Mouse (Mus musculus) heart, embryonic 16.5 days (tissue): ENCODE measurements around the gene Pgr15l. TPM values are rescaled to one million over a fixed set of nuclear protein-coding genes. Genes with fewer than 3 reads are reported as not detected.

Source experiments
- ATAC-seq: fragments of 200-750 bp; cut with Nextera tagmentation; replicated peaks from 2 replicates; pipeline ENCODE4 v1.8.0; 2017; ENCODE audit warnings: moderate number of reproducible peaks; ENCODE audit not compliant: insufficient read depth, low FRiP score; ENCODE audit errors: extremely low read depth
- H3K27ac ChIP-seq: fragments of 300-500 bp; sonication (generic); 2 replicates; pipeline ENCODE4 v1.5.1; 2014; ENCODE audit warnings: mild to moderate bottlenecking, low read length, control low read depth, moderate library complexity
- H3K27me3 ChIP-seq: fragments of 300-500 bp; sonication (generic); 2 replicates; pipeline ENCODE4 v1.6.1; 2014; ENCODE audit warnings: low read length, mixed read lengths; ENCODE audit not compliant: control insufficient read depth, insufficient read depth
- H3K36me3 ChIP-seq: fragments of 300-500 bp; sonication (generic); 2 replicates; pipeline ENCODE4 v1.6.1; 2014; ENCODE audit not compliant: control insufficient read depth, insufficient read depth
- H3K4me1 ChIP-seq: fragments of 300-500 bp; sonication (generic); 2 replicates; pipeline ENCODE4 v1.6.1; 2014; ENCODE audit warnings: low read length, mixed read lengths; ENCODE audit not compliant: control insufficient read depth, insufficient read depth
- H3K4me2 ChIP-seq: fragments of 300-500 bp; sonication (generic); 2 replicates; pipeline ENCODE4 v1.6.1; 2014; ENCODE audit warnings: low read depth, mild to moderate bottlenecking, control low read depth, low read length
- H3K4me3 ChIP-seq: fragments of 300-500 bp; sonication (generic); 2 replicates; pipeline ENCODE4 v1.5.1; 2014; ENCODE audit warnings: mild to moderate bottlenecking, control low read depth, low read length
- H3K9ac ChIP-seq: fragments of 300-500 bp; sonication (generic); 2 replicates; pipeline ENCODE4 v1.6.1; 2014; ENCODE audit warnings: low read length, control low read depth
- H3K9me3 ChIP-seq: fragments of 300-500 bp; sonication (generic); replicated peaks from 2 replicates; pipeline ENCODE4 v1.6.1; 2016; ENCODE audit warnings: low read length; ENCODE audit not compliant: control insufficient read depth
- WGBS: fragments of 180-500 bp; shearing (Covaris S2); extraction: QIAGEN DNeasy Blood & Tissue Kit; methylation state at CpG from one replicate; pipeline ENCODE4 v1.1.7; 2014; 5-methylcytosine and 5-hydroxymethylcytosine counted together
- polyA plus RNA-seq: library from polyadenylated mRNA; unstranded; fragments of >200 nt; fragmentation: Nextera tagmentation; extraction: Ambion mirVana; gene quantifications from 2 replicates; pipeline ENCODE4 v1.2.1, GENCODE M21; 2015

The Pgr15l gene
- not detected in 2 replicates for polyA plus RNA-seq

GRCm38 (mm10) chrX:97072369-97072768 is at the start of gene Pgr15l:
Gene Pgr15l, plus strand, starts transcription at chrX:97072596.
- peak within 1 kb of the TSS; percentile 41 for H3K4me2 ChIP-seq

GRCm38 (mm10) chrX:97027540-97027939 is 44.9 kb upstream of the Pgr15l start:
- ATAC-seq, result no peak
- Histone ChIP-seq H3K4me2 (no peak overlapping the region), H3K9ac (no peak overlapping the region), H3K36me3 (no peaks in the 10 kb centered on the region), H3K27me3 (no peaks in the 10 kb centered on the region), H3K9me3 (no peaks in the 10 kb centered on the region), H3K4me3 (no peak overlapping the region), H3K4me1 (no peaks in the 10 kb centered on the region), H3K27ac (no peak overlapping the region)

More at GRCm38 (mm10) chrX:97072369-97072768, at the start of gene Pgr15l:
- H3K4me3 ChIP-seq, result peak within 1 kb of the TSS; percentile 12; the same call in 1 of the 2 replicates
- ATAC-seq, result no peak
- H3K4me1 ChIP-seq, result no peaks in the 10 kb centered on the region
- no peaks in the 10 kb centered on the region for H3K9me3 ChIP-seq
- no peaks in the 10 kb centered on the region for H3K36me3 ChIP-seq
- peaks cover 3% of the 10 kb centered on the region for H3K27me3 ChIP-seq
- WGBS, result 18% methylated on average over 20 of the region's 20 CpGs
- no peak within 1 kb of the TSS for H3K9ac ChIP-seq
- H3K27ac ChIP-seq, result no peak within 1 kb of the TSS

- Histone ChIP-seq H3K27me3 (peaks cover 3% of the 10 kb centered on the region), H3K36me3 (no peaks in the 10 kb centered on the region), H3K27ac (no peak overlapping the region), H3K9me3 (no peaks in the 10 kb centered on the region), H3K4me1 (no peaks in the 10 kb centered on the region), H3K4me3 (no peak overlapping the region), H3K4me2 (no peak overlapping the region), H3K9ac (no peak overlapping the region)
- WGBS, result 12% methylated on average over 11 of the region's 11 CpGs
- ATAC-seq, result no peak
Observed at GRCm38 (mm10) chrX:97069816-97070215, 2.6 kb upstream of the Pgr15l start.
